Mouse (Mus musculus): Measurements from ENCODE around the gene 2210408I21Rik. TPM values are rescaled to one million over a fixed set of nuclear protein-coding genes. Genes with fewer than 3 reads are reported as not detected.

The 2210408I21Rik gene
- total RNA-seq, 1 experiment from 2014 or later, result 9.9 TPM

- ATAC-seq (replicated peaks; ENCODE audit: low read depth, poor library complexity, severe bottlenecking), result no peak
These were observed 129.1 kb downstream of the 2210408I21Rik start for GRCm38 (mm10) chr13:77264481-77264880.

GRCm38 (mm10) chr13:77275172-77275747 is 139.9 kb downstream of the 2210408I21Rik start:
- ATAC-seq (replicated peaks; ENCODE audit: low read depth, poor library complexity, severe bottlenecking), result no peak

- no peak for ATAC-seq (replicated peaks; ENCODE audit: low read depth, poor library complexity, severe bottlenecking)
These were observed 143.5 kb downstream of the 2210408I21Rik start for GRCm38 (mm10) chr13:77278659-77279413.

- no peak for ATAC-seq (replicated peaks; ENCODE audit: low read depth, poor library complexity, severe bottlenecking)
These were observed 160.2 kb downstream of the 2210408I21Rik start for GRCm38 (mm10) chr13:77295519-77295918.

GRCm38 (mm10) chr13:77324101-77324500 is 188.8 kb downstream of the 2210408I21Rik start:
- no peak for ATAC-seq (replicated peaks; ENCODE audit: low read depth, poor library complexity, severe bottlenecking)

GRCm38 (mm10) chr13:77326174-77326959 is 191.0 kb downstream of the 2210408I21Rik start:
- ATAC-seq (replicated peaks; ENCODE audit: low read depth, poor library complexity, severe bottlenecking), result no peak

- ATAC-seq (replicated peaks; ENCODE audit: low read depth, poor library complexity, severe bottlenecking), result no peak
These were observed 206.8 kb downstream of the 2210408I21Rik start for GRCm38 (mm10) chr13:77342097-77342496.

- ATAC-seq (replicated peaks; ENCODE audit: low read depth, poor library complexity, severe bottlenecking), result no peak
These were observed 250.2 kb downstream of the 2210408I21Rik start for GRCm38 (mm10) chr13:77385448-77385970.

GRCm38 (mm10) chr13:77386001-77386400 is 250.7 kb downstream of the 2210408I21Rik start:
- ATAC-seq (replicated peaks; ENCODE audit: low read depth, poor library complexity, severe bottlenecking), result no peak

- no peak for ATAC-seq (replicated peaks; ENCODE audit: low read depth, poor library complexity, severe bottlenecking)
These were observed 252.8 kb downstream of the 2210408I21Rik start for GRCm38 (mm10) chr13:77388148-77388547.

- ATAC-seq (replicated peaks; ENCODE audit: low read depth, poor library complexity, severe bottlenecking), result no peak
These were observed 253.9 kb downstream of the 2210408I21Rik start for GRCm38 (mm10) chr13:77389209-77389608.

- ATAC-seq (replicated peaks; ENCODE audit: low read depth, poor library complexity, severe bottlenecking), result no peak
These were observed 261.0 kb downstream of the 2210408I21Rik start for GRCm38 (mm10) chr13:77396374-77396773.

- ATAC-seq (replicated peaks; ENCODE audit: low read depth, poor library complexity, severe bottlenecking), result no peak
These were observed 261.6 kb downstream of the 2210408I21Rik start for GRCm38 (mm10) chr13:77396981-77397380.

GRCm38 (mm10) chr13:77397646-77398045 is 262.3 kb downstream of the 2210408I21Rik start:
- ATAC-seq (replicated peaks; ENCODE audit: low read depth, poor library complexity, severe bottlenecking), result no peak

GRCm38 (mm10) chr13:77398477-77398876 is 263.1 kb downstream of the 2210408I21Rik start:
- no peak for ATAC-seq (replicated peaks; ENCODE audit: low read depth, poor library complexity, severe bottlenecking)

GRCm38 (mm10) chr13:77400762-77401161 is 265.4 kb downstream of the 2210408I21Rik start:
- no peak for ATAC-seq (replicated peaks; ENCODE audit: low read depth, poor library complexity, severe bottlenecking)

GRCm38 (mm10) chr13:77408530-77408929 is 273.2 kb downstream of the 2210408I21Rik start:
- ATAC-seq (replicated peaks; ENCODE audit: low read depth, poor library complexity, severe bottlenecking), result no peak

- ATAC-seq (replicated peaks; ENCODE audit: low read depth, poor library complexity, severe bottlenecking), result no peak
These were observed 274.5 kb downstream of the 2210408I21Rik start for GRCm38 (mm10) chr13:77409804-77410203.

GRCm38 (mm10) chr13:77412829-77413228 is 277.5 kb downstream of the 2210408I21Rik start:
- ATAC-seq (replicated peaks; ENCODE audit: low read depth, poor library complexity, severe bottlenecking), result no peak

GRCm38 (mm10) chr13:77450007-77450567 is 314.7 kb downstream of the 2210408I21Rik start:
- ATAC-seq (replicated peaks; ENCODE audit: low read depth, poor library complexity, severe bottlenecking), result no peak
